Mouse (Mus musculus) lung, postnatal 14 days (tissue): Measurements from ENCODE around the gene 4921517D22Rik.

Source experiments
- DNase-seq: peaks from one replicate; pipeline ENCODE4 v3.0.0; 2021

The 4921517D22Rik gene

GRCm38 (mm10) chr13:59656975-59657388 is 36.9 kb downstream of the 4921517D22Rik start:
- DNase-seq = peak; percentile 14

- DNase-seq = peak; percentile 20
Measured at GRCm38 (mm10) chr13:59656316-59656832, 37.5 kb downstream of the 4921517D22Rik start.

- no peak for DNase-seq
Measured at GRCm38 (mm10) chr13:59655718-59656315, 38.1 kb downstream of the 4921517D22Rik start.

GRCm38 (mm10) chr13:59654465-59654864 is 39.4 kb downstream of the 4921517D22Rik start:
- no peak for DNase-seq

GRCm38 (mm10) chr13:59653136-59653535 is 40.8 kb downstream of the 4921517D22Rik start:
- DNase-seq = no peak

GRCm38 (mm10) chr13:59652651-59653050 is 41.3 kb downstream of the 4921517D22Rik start:
- no peak for DNase-seq

GRCm38 (mm10) chr13:59649781-59650180 is 44.1 kb downstream of the 4921517D22Rik start:
- DNase-seq = no peak

GRCm38 (mm10) chr13:59648598-59648997 is 45.3 kb downstream of the 4921517D22Rik start:
- DNase-seq = no peak

- no peak for DNase-seq
Measured at GRCm38 (mm10) chr13:59647484-59647883, 46.4 kb downstream of the 4921517D22Rik start.

GRCm38 (mm10) chr13:59646674-59647244 is 47.1 kb downstream of the 4921517D22Rik start:
- DNase-seq = no peak

- no peak for DNase-seq
Measured at GRCm38 (mm10) chr13:59645491-59645890, 48.4 kb downstream of the 4921517D22Rik start.

- no peak for DNase-seq
Measured at GRCm38 (mm10) chr13:59642818-59643217, 51.1 kb downstream of the 4921517D22Rik start.

GRCm38 (mm10) chr13:59640178-59640440 is 53.8 kb downstream of the 4921517D22Rik start:
- DNase-seq = no peak

GRCm38 (mm10) chr13:59639368-59640177 is 54.3 kb downstream of the 4921517D22Rik start:
- DNase-seq = no peak

- no peak for DNase-seq
Measured at GRCm38 (mm10) chr13:59637800-59638199, 56.1 kb downstream of the 4921517D22Rik start.
